Mouse (Mus musculus) cortical plate, adult 2 months (tissue): Measurements from ENCODE around the gene St13.

Experiments
- CTCF ChIP-seq: fragments of 200-500 bp; IDR thresholded peaks from 2 replicates; pipeline ENCODE4 v1.5.1; 2011; ENCODE audit warnings: mild to moderate bottlenecking, control low read depth, low read length; ENCODE audit not compliant: insufficient read depth; ENCODE audit errors: extremely low read depth
- POLR2A ChIP-seq: fragments of 200-500 bp; IDR thresholded peaks from 2 replicates; pipeline ENCODE4 v1.6.1; 2011; ENCODE audit warnings: mild to moderate bottlenecking, low read length, control low read depth; ENCODE audit not compliant: insufficient read depth; ENCODE audit errors: extremely low read depth

DNA sequence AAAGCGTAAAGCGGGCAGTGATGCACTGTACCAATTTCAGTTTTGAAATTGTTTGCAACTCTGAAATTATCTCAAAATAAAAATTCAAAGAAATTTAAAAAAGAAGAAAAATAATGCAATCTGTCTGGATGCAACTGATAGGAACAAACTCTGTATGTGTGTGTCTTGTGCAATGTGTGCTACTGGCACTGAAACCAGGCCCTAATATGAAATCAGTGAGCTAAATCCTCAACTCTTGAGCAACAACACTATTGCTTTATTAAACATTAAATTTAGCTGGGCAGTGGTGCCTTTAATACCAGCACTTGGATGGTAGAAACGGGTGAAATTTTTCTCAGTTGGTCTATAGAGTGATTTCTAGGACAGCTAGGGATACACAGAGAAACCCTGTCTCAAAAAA is 60.7 kb downstream of the St13 start:
- no peak for TF ChIP-seq CTCF
- TF ChIP-seq POLR2A, result no peak
